8 mouse cellular contexts compared by ENCODE assay signal in genomic region chr1:125560259-125561192, GRCm38 (mm10). TPM values are rescaled to one million over a fixed set of nuclear protein-coding genes. Genes with fewer than 3 reads are reported as not detected.
DNase-seq lines count a peak whose midpoint lies in the region; ATAC-seq lines count a peak whose summit lies in the region.

Gene Slc35f5, plus strand, starts transcription at chr1:125560595.

- under 1% methylated on average over 52 of the region's 61 CpGs for WGBS in hindbrain, embryonic 13.5 days

- H3K9ac ChIP-seq in hindbrain, embryonic 13.5 days, result peak within 1 kb of the TSS; percentile 86

- peak within 1 kb of the TSS; percentile 69 for H3K4me2 ChIP-seq in hindbrain, embryonic 13.5 days

- no peaks in the 10 kb centered on the region for H3K9me3 ChIP-seq in hindbrain, embryonic 13.5 days

- H3K4me3 ChIP-seq in hindbrain, embryonic 13.5 days, result peak within 1 kb of the TSS; percentile 82

- peak; percentile 99 for DNase-seq in NIH3T3 (ENCODE audit: low read depth)
- DNase-seq in cerebellum, postnatal 10 days, result peak; percentile 99 to 100
- DNase-seq in frontal cortex, postnatal 14 days (ENCODE audit: low spot score in 2 of 2), result peak; percentile 92
- DNase-seq in layer of hippocampus, postnatal 25 days (ENCODE audit: extremely low spot score in 1 of 2, low spot score in 1 of 2), result peak; percentile 89 to 94
- peak; percentile 97 for DNase-seq in lung, postnatal 25 days (ENCODE audit: low spot score)
- DNase-seq in retina, embryonic 14.5 days (ENCODE audit: low spot score), result peak; percentile 98
- DNase-seq in thymus, postnatal 4 days, result peak; percentile 78

- H3K4me1 ChIP-seq in hindbrain, embryonic 13.5 days (replicated peaks), result peaks cover 12% of the 10 kb centered on the region

- H3K27ac ChIP-seq in hindbrain, embryonic 13.5 days, result peak within 1 kb of the TSS; percentile 93

- no peaks in the 10 kb centered on the region for H3K27me3 ChIP-seq in hindbrain, embryonic 13.5 days

- 0 out of 2 replicates have a peak, but pooled peaks cover 7% of the 10 kb centered on the region for H3K36me3 ChIP-seq in hindbrain, embryonic 13.5 days

- peak; percentile 97 for ATAC-seq in hindbrain, embryonic 13.5 days (ENCODE audit: low FRiP score)

RNA-seq across cellular contexts. Expression of gene Slc35f5, which starts in this region (rescaled TPM):
- polyA plus RNA-seq in hindbrain, embryonic 13.5 days (2015; fragmentation: Nextera tagmentation; extraction: Ambion mirVana), result 27.7 and 34.8 TPM in 2 replicates
- 10 to 100 TPM; 28.2 to 32.4 TPM for total RNA-seq in layer of hippocampus, postnatal 25 days (2021)

Comparison
In these comparisons a context has a peak if more than half of its experiments do, and no peak if none do; other contexts are left out.
1. Peak in every context shown above with its lines: DNase-seq, ATAC-seq, H3K4me3 ChIP-seq and H3K27ac ChIP-seq.